Mouse (Mus musculus) intestine, embryonic 14.5 days (tissue): Measurements from ENCODE around the gene Tuba1a. TPM values are rescaled to one million over a fixed set of nuclear protein-coding genes. Genes with fewer than 3 reads are reported as not detected.

ENCODE experiments used
- ATAC-seq: fragments of 200-750 bp; cut with Nextera tagmentation; replicated peaks from 2 replicates; pipeline ENCODE4 v1.8.0; 2017; ENCODE audit warnings: low read depth, moderate number of reproducible peaks, moderate TSS enrichment, moderate library complexity; ENCODE audit not compliant: low FRiP score, low TSS enrichment
- DNase-seq: peaks from one replicate; pipeline ENCODE4 v3.0.0-alpha.2; 2018; ENCODE audit warnings: low spot score
- H3K27ac ChIP-seq: fragments of 300-500 bp; sonication (generic); 2 replicates; pipeline ENCODE4 v1.5.1; 2014; ENCODE audit warnings: low read depth, mild to moderate bottlenecking, control low read depth
- H3K27me3 ChIP-seq: fragments of 300-500 bp; sonication (generic); replicated peaks from 2 replicates; pipeline ENCODE4 v1.6.1; 2014; ENCODE audit warnings: low read length, control low read depth; ENCODE audit not compliant: control insufficient read depth, insufficient read depth
- H3K36me3 ChIP-seq: fragments of 300-500 bp; sonication (generic); 2 replicates; pipeline ENCODE4 v1.6.1; 2014; ENCODE audit warnings: low read length, control low read depth; ENCODE audit not compliant: control insufficient read depth, insufficient read depth
- H3K4me1 ChIP-seq: fragments of 300-500 bp; sonication (generic); replicated peaks from 2 replicates; pipeline ENCODE4 v1.6.1; 2014; ENCODE audit warnings: low read length, control low read depth, mixed read lengths; ENCODE audit not compliant: control insufficient read depth, insufficient read depth
- H3K4me2 ChIP-seq: fragments of 300-500 bp; sonication (generic); 2 replicates; pipeline ENCODE4 v1.6.1; 2014; ENCODE audit warnings: low read length
- H3K4me3 ChIP-seq: fragments of 300-500 bp; sonication (generic); 2 replicates; pipeline ENCODE4 v1.5.1; 2014; ENCODE audit warnings: low read depth, low read length, control low read depth, mixed read lengths
- H3K9ac ChIP-seq: fragments of 300-500 bp; sonication (generic); 2 replicates; pipeline ENCODE4 v1.6.1; 2014; ENCODE audit warnings: mild to moderate bottlenecking, low read length
- H3K9me3 ChIP-seq: fragments of 300-500 bp; sonication (generic); 2 replicates; pipeline ENCODE4 v1.6.1; 2016; ENCODE audit warnings: low read length, control low read depth; ENCODE audit not compliant: control insufficient read depth
- WGBS: fragments of 180-500 bp; shearing (Covaris S2); extraction: QIAGEN DNeasy Blood & Tissue Kit; methylation state at CpG from one replicate; pipeline ENCODE4 v1.1.7; 2014; 5-methylcytosine and 5-hydroxymethylcytosine counted together
- polyA plus RNA-seq: library from polyadenylated mRNA; unstranded; fragments of >200 nt; fragmentation: Nextera tagmentation; extraction: Ambion mirVana; gene quantifications from 2 replicates; pipeline ENCODE4 v1.2.1, GENCODE M21; 2014

Gene Tuba1a
- polyA plus RNA-seq, 1 experiment from 2014 or later, result 1,282 TPM

DNA sequence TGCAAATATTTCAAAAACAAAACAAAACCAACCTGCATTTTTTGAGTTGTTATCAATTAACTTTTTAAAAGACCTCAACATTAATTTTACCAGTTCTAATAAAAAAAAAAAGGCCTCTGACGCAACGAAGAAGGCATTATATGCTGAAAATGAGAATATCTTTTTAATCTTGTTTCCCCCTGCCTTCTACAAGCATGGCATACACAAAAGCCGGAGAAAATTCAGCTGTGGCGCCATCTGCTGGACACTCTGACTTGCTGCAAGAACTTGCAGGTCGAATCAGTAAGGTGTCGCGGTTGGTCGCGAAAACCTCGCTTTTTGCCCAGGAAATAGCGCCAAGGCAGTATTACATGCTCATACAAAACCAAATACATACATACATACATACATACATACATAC, 40.4 kb upstream of the Tuba1a start:
- no peak for ATAC-seq
- H3K9ac ChIP-seq, result peak overlapping the region; percentile 67; the same call in 1 of the 2 replicates
- H3K4me3 ChIP-seq, result peak overlapping the region; percentile 41; the same call in 1 of the 2 replicates
- WGBS, result 3% methylated on average over 11 of the region's 11 CpGs
- peak overlapping the region; percentile 81 for H3K4me2 ChIP-seq
- peak; percentile 93 for DNase-seq
- H3K9me3 ChIP-seq, result no peaks in the 10 kb centered on the region
- H3K27ac ChIP-seq, result peak overlapping the region; percentile 96; the same call in 1 of the 2 replicates
- no peaks in the 10 kb centered on the region for H3K36me3 ChIP-seq
- peaks cover 20% of the 10 kb centered on the region for H3K4me1 ChIP-seq
- H3K27me3 ChIP-seq, result no peaks in the 10 kb centered on the region

- H3K9ac ChIP-seq, result peak overlapping the region; percentile 67
- peak overlapping the region; percentile 41 for H3K4me3 ChIP-seq
- H3K27ac ChIP-seq, result peak overlapping the region; percentile 96
- peaks cover 20% of the 10 kb centered on the region for H3K4me1 ChIP-seq
- peak; percentile 97 for DNase-seq
- H3K27me3 ChIP-seq, result no peaks in the 10 kb centered on the region
- H3K36me3 ChIP-seq, result no peaks in the 10 kb centered on the region
- ATAC-seq, result peak; percentile 87
- no peaks in the 10 kb centered on the region for H3K9me3 ChIP-seq
- H3K4me2 ChIP-seq, result peak overlapping the region; percentile 81
- WGBS, result 6% methylated on average over 35 of the region's 35 CpGs
Measured at GRCm38 (mm10) chr15:98993093-98993793, 39.7 kb upstream of the Tuba1a start.

DNA sequence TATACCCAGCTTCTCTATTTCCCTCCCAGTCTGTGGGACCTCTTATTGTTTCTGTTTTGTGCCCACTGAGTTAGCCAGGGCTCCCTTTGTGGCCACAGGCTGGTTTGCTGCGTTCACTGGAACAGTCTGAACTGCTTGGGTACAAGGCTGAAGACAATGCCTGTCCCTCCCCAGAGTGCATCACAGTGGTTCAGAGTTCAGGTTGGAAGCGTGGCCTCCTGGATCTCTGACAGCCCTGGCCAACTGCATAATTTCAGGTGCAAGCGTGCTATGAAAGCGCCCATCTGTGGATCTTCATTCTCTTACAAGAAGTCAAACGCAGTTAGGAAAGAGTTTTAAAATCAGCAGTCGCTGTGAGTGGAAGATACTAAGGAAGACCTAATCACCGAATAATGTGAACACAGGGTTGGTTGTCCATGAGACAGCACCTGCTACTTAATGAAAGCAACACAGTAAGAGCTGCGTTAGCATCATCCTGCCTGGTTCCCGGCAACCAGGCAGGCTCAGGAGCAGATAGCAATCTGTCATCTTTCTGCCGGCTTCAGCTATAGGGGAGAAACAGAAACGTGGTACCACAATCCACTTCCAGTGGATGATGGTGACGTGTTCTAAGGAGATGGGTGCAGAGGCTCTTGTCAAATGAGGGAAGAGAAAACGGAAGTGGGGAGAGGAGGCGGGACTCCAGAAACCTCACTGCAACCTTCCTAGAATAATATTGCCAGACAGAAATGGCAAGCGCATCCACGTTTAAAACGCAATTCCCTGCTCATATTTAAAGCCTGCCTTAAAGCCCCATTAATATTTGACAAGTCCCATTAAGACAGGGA, 38.8 kb upstream of the Tuba1a start:
- Histone ChIP-seq H3K9ac (peak overlapping the region; percentile 67), H3K27me3 (no peaks in the 10 kb centered on the region), H3K36me3 (no peaks in the 10 kb centered on the region), H3K4me3 (peak overlapping the region; percentile 41), H3K4me1 (peaks cover 20% of the 10 kb centered on the region), H3K9me3 (no peaks in the 10 kb centered on the region), H3K4me2 (peak overlapping the region; percentile 81), H3K27ac (peak overlapping the region; percentile 96; the same call in 1 of the 2 replicates)
- DNase-seq, result no peak
- 0 out of 2 replicates have a peak, but pooled peaks have one; percentile 26 for ATAC-seq
- WGBS, result 30% methylated on average over 17 of the region's 17 CpGs

- Histone ChIP-seq H3K36me3 (no peaks in the 10 kb centered on the region), H3K4me2 (no peak overlapping the region), H3K27me3 (no peaks in the 10 kb centered on the region), H3K9ac (no peak overlapping the region), H3K27ac (peak overlapping the region; percentile 33; the same call in 1 of the 2 replicates), H3K9me3 (no peaks in the 10 kb centered on the region), H3K4me3 (no peak overlapping the region), H3K4me1 (peaks cover 20% of the 10 kb centered on the region)
- WGBS, result 35% methylated on average over 9 of the region's 9 CpGs
- no peak for DNase-seq
- ATAC-seq, result no peak
Measured at GRCm38 (mm10) chr15:98991540-98992050, 38.1 kb upstream of the Tuba1a start.

DNA sequence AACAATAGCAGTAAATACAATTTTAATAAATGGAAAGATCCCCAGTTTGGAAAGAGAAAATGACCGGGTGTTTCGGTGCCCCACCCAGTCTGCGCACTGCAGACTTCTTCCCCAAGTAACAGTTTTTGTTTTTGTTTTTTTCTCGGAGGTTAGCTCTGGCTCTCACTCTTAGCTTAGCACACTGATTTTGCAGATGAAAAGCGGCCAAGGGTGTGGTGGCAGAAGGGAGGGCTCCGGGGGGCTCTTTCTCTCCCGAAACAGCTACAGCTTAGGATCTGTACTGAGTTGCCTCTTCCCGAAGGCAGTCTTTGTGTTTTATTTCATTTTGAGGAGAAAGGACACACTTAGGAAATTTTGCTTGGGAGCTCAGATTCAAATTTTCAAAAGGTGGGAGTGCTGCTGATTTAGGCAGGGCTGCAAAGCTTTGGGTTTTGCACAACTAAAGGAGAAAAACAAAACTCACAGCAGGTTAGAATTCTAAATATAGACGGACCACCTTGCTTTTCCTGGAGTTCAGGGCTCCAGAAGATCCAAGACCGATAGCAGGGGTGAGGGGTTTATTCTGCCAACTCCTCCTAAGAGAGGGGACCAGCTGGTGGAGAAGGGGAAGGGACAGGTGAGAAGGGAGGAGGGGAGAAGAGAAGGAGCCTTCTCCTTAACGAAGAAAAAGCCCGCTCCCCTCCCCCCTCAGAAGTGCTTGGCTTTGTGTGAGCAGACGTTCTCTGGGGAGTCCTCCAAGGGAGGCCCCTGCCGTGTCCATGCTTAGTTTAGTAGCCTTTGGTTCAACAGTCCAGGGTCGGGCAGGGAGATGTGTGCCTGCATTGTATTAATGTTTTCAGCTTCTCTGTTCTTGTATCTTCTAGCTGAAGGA, 37.4 kb upstream of the Tuba1a start:
- Histone ChIP-seq H3K4me1 (peaks cover 23% of the 10 kb centered on the region), H3K36me3 (no peaks in the 10 kb centered on the region), H3K4me3 (no peak overlapping the region), H3K27me3 (no peaks in the 10 kb centered on the region), H3K9me3 (no peaks in the 10 kb centered on the region), H3K27ac (peak overlapping the region; percentile 24; the same call in 1 of the 2 replicates), H3K4me2 (no peak overlapping the region), H3K9ac (no peak overlapping the region)
- DNase-seq (no peak), ATAC-seq (no peak)
- 35% methylated on average over 15 of the region's 15 CpGs for WGBS

DNA sequence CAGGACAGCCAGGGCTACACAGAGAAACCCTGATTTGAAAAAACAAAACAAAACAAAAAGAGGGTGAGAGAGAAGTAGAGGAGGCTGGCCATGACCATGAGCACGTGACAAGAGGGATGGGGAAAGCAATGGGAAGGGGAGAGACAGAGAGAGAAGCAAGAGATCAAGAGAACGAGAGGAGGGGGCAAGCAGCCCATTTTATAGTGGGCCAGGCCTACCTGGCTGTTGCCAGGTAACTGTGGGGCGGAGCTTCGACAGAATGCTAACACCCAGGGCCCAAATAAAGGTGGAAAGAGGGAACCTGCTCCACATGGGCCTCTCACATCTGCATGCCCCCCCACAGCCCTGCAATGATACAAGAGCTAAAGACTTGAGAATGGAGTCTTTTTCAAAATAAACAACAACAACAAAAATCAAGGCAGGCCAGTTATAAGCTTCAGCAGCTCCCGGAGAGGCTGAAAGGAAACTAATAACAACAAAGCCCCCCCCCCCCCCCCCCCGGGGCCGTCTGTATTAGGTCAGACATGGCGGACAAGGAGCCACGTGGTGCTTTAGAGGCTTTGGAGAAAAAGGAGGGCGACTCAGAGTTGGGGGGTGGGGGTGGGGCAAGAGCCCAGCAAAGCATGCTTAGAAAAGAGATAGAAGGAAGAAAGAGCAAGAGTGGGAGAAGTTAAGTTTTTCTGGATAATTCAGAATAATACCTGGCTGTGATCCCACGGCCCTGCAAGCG, 36.4 kb upstream of the Tuba1a start:
- H3K27ac ChIP-seq, result no peak overlapping the region
- WGBS, result 43% methylated on average over 10 of the region's 12 CpGs
- no peak overlapping the region for H3K4me2 ChIP-seq

DNA sequence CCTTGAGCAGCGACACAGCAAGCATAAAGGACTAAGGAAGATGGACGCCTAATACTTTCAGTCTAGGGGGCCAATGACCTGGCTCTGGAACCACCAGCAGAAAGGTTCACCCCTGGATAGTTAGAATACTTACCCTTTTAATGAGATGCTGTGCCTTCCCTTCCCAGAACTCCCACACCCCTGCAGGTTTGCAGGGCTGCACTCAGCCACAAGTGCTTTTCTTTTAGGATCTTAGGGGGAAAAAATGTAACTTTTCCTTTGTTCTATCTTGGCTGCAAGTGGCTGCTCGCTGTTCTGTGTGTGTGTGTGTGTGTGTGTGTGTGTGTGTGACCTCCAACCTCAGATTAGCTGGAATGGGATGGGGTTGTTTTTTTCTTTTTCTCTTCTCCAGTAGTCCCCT, 35.3 kb upstream of the Tuba1a start:
- Histone ChIP-seq H3K36me3 (no peaks in the 10 kb centered on the region), H3K9ac (no peak overlapping the region), H3K4me3 (no peak overlapping the region), H3K27ac (no peak overlapping the region), H3K9me3 (no peaks in the 10 kb centered on the region), H3K27me3 (no peaks in the 10 kb centered on the region), H3K4me1 (peaks cover 34% of the 10 kb centered on the region), H3K4me2 (no peak overlapping the region)
- DNase-seq (no peak), ATAC-seq (no peak)
- WGBS, result 72% methylated on average over 3 of the region's 3 CpGs

More for the DNA sequence above, 36.4 kb upstream of the Tuba1a start:
- H3K4me1 ChIP-seq, result peaks cover 30% of the 10 kb centered on the region
- no peak overlapping the region for H3K9ac ChIP-seq
- no peak overlapping the region for H3K4me3 ChIP-seq
- DNase-seq (no peak), ATAC-seq (no peak)
- no peaks in the 10 kb centered on the region for H3K27me3 ChIP-seq
- H3K9me3 ChIP-seq, result no peaks in the 10 kb centered on the region
- H3K36me3 ChIP-seq, result no peaks in the 10 kb centered on the region
